Mouse (Mus musculus): ENCODE measurements at regions not wholly inside any gene's neighbourhood (a gene's known extent, or its start where the extent isn't known, plus 50 kb on each side); places are given as distances from the start of the nearest gene placed in this dataset.

DNA sequence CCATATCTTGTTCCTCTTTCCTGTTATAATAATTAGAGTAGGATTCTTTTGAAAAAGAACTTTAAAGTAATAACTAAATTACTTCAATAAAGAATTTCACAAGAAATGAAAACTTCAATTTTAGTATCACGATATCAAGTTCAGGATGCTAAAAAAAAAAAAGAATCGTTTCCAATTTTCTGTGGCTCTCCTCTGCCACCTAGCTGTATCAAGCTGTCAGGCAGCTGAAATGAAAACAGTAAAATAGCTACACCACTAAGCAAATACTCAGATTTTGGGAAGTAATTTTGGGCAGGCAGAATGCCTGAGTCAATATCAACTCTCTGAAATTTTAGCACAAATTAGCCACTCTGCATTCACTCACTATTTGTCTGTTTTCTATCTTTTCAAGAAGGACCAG is 694.5 kb upstream of the Arrdc3 start:
- H3K36me3 ChIP-seq (ENCODE audit: control insufficient read depth, insufficient read depth) = no peaks in the 10 kb centered on the region
- no peak overlapping the region for H3K27ac ChIP-seq (ENCODE audit: low read length)
- 74% methylated on average over 2 of the region's 2 CpGs for WGBS
- H3K9ac ChIP-seq (ENCODE audit: low read length) = no peak overlapping the region
- H3K9me3 ChIP-seq (replicated peaks; ENCODE audit: control insufficient read depth, low read length) = no peaks in the 10 kb centered on the region
- no peak for ATAC-seq (replicated peaks; ENCODE audit: extremely low read depth, insufficient read depth, low FRiP score)
- H3K4me3 ChIP-seq (ENCODE audit: low read length) = no peak overlapping the region
- H3K27me3 ChIP-seq (ENCODE audit: control insufficient read depth, insufficient read depth, low read length) = no peaks in the 10 kb centered on the region
- H3K4me2 ChIP-seq (ENCODE audit: low read depth, low read length) = no peak overlapping the region
- H3K4me1 ChIP-seq (ENCODE audit: control insufficient read depth, insufficient read depth, low read length) = no peaks in the 10 kb centered on the region

DNA sequence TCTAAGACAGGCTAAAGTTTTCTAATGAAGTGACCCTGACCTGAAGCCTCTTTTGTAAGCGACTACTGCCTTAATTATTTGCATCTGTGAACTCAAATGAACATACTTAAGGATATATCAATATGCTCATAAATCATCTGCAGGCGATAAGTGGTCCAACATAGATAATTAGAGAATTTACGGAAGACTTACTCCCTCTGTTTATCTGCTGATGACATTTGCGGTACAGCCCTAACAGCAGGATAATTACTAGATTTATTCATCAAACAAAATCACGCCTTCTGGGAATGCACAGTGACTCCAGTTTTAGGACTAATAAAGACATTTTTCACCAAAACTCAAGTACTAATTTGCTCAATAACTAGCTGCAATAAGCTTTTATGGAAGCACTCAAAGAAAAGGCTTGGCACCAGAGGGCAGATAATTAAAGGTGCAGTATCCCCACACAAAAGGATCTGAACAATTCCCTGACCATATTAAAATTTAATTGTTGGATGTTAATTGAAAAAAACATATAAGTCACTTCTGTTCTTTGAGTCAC is 688.0 kb upstream of the Arrdc3 start:
- H3K9me3 ChIP-seq (replicated peaks; ENCODE audit: control insufficient read depth, low read length) = no peaks in the 10 kb centered on the region
- no peaks in the 10 kb centered on the region for H3K27me3 ChIP-seq (ENCODE audit: control insufficient read depth, insufficient read depth, low read length)
- no peak overlapping the region for H3K4me2 ChIP-seq (ENCODE audit: low read depth, low read length)
- H3K9ac ChIP-seq (ENCODE audit: low read length) = no peak overlapping the region
- WGBS = 65% methylated on average over 5 of the region's 5 CpGs
- no peak for ATAC-seq (replicated peaks; ENCODE audit: extremely low read depth, insufficient read depth, low FRiP score)
- H3K36me3 ChIP-seq (ENCODE audit: control insufficient read depth, insufficient read depth) = no peaks in the 10 kb centered on the region
- no peaks in the 10 kb centered on the region for H3K4me1 ChIP-seq (ENCODE audit: control insufficient read depth, insufficient read depth, low read length)
- no peak overlapping the region for H3K27ac ChIP-seq (ENCODE audit: low read length)
- no peak overlapping the region for H3K4me3 ChIP-seq (ENCODE audit: low read length)

DNA sequence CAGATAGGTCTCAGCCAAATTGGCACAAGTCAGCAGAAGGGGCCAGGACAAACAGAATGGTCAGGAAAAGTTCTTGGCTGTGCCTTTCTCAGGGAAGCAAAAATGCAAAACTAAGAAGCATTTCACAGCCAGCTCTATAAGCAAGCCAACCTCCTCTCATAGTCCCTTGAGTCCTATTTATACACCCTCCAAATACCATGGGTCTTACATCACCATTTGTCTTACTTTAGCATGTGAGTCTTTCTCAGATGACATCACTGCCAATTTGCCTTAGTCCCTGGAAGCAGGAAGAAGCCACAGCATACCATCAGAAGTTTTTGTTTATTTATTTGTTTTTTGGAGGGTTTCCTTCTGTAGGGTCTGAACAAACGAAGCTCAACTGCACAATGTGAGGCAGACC is 659.1 kb upstream of the Arrdc3 start:
- no peak overlapping the region for H3K4me2 ChIP-seq (ENCODE audit: low read depth, low read length)
- H3K4me3 ChIP-seq (ENCODE audit: low read length) = no peak overlapping the region
- no peaks in the 10 kb centered on the region for H3K36me3 ChIP-seq (ENCODE audit: control insufficient read depth, insufficient read depth)
- ATAC-seq (replicated peaks; ENCODE audit: extremely low read depth, insufficient read depth, low FRiP score) = peak; percentile 60; the same call in 1 of the 2 replicates
- no peak overlapping the region for H3K9ac ChIP-seq (ENCODE audit: low read length)
- H3K27me3 ChIP-seq (ENCODE audit: control insufficient read depth, insufficient read depth, low read length) = no peaks in the 10 kb centered on the region
- H3K4me1 ChIP-seq (ENCODE audit: control insufficient read depth, insufficient read depth, low read length) = peaks cover 4% of the 10 kb centered on the region; the same call in 1 of the 2 replicates
- H3K27ac ChIP-seq (ENCODE audit: low read length) = no peak overlapping the region
- no peaks in the 10 kb centered on the region for H3K9me3 ChIP-seq (replicated peaks; ENCODE audit: control insufficient read depth, low read length)
- 75% methylated on average over 1 of the region's 1 CpGs for WGBS

DNA sequence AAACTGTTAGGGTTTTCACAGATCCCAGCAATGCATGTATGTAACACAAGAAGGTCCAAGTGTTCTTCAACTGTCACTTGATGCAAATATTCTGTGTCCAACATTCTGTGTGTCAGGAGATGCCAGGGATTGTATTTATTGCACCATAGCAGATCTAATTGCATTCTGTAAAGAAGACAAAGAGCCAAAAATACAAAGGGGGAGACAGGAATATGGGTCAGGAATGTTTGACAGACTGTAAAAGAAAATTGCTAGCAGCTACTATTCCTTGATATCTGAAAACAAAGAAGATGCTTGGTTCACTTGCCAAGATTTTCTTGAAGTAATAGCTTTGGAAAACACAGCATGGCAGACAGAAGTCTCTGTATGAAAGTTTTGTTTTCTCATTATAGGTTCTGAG is 651.8 kb upstream of the Arrdc3 start:
- no peak overlapping the region for H3K27ac ChIP-seq (ENCODE audit: low read length)
- no peak overlapping the region for H3K4me3 ChIP-seq (ENCODE audit: low read length)
- H3K9ac ChIP-seq (ENCODE audit: low read length) = no peak overlapping the region
- H3K36me3 ChIP-seq (ENCODE audit: control insufficient read depth, insufficient read depth) = no peaks in the 10 kb centered on the region
- ATAC-seq (replicated peaks; ENCODE audit: extremely low read depth, insufficient read depth, low FRiP score) = no peak
- no peaks in the 10 kb centered on the region for H3K27me3 ChIP-seq (ENCODE audit: control insufficient read depth, insufficient read depth, low read length)
- no peaks in the 10 kb centered on the region for H3K9me3 ChIP-seq (replicated peaks; ENCODE audit: control insufficient read depth, low read length)
- no peaks in the 10 kb centered on the region for H3K4me1 ChIP-seq (ENCODE audit: control insufficient read depth, insufficient read depth, low read length)
- no peak overlapping the region for H3K4me2 ChIP-seq (ENCODE audit: low read depth, low read length)

DNA sequence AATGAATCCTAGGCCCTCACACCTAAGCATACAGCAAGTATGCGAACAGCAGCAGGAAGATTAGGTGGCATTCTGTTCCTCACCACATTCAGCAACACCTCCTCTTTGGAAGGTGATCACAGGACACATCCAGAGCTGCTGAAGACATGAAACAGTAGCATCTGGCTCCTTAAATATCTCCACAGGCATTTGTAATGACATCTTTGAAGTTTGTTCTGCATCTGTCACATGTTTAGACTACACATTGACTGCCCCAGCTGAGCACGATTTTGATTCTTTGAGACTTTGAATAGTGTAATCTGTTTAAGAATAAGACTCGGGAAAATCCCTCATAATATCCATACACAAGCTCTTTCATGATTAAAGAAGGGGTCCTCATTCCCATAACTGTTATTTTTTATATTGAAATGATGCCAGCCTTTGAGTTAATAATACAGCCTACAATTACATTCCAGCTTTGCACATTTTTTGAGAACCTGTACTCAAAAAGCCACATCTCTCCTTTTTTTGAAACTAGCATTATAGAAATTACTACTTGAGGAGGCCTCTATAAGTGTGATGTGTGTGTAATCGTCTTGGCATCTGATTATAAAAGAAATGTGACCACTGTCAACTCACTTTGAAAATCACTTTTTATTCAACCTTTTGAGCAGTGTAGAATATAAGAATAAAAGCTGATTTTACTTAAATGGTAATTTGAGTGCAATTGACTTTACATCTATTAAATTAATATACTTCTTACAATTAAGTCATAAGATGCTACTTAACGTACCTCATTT is 647.7 kb upstream of the Arrdc3 start:
- no peak for ATAC-seq (replicated peaks; ENCODE audit: extremely low read depth, insufficient read depth, low FRiP score)
- H3K9ac ChIP-seq (ENCODE audit: low read length) = no peak overlapping the region
- 54% methylated on average over 5 of the region's 5 CpGs for WGBS
- H3K4me3 ChIP-seq (ENCODE audit: low read length) = no peak overlapping the region
- H3K4me2 ChIP-seq (ENCODE audit: low read depth, low read length) = no peak overlapping the region
- no peaks in the 10 kb centered on the region for H3K9me3 ChIP-seq (replicated peaks; ENCODE audit: control insufficient read depth, low read length)
- no peaks in the 10 kb centered on the region for H3K27me3 ChIP-seq (ENCODE audit: control insufficient read depth, insufficient read depth, low read length)
- H3K27ac ChIP-seq (ENCODE audit: low read length) = no peak overlapping the region
- no peaks in the 10 kb centered on the region for H3K36me3 ChIP-seq (ENCODE audit: control insufficient read depth, insufficient read depth)
- H3K4me1 ChIP-seq (ENCODE audit: control insufficient read depth, insufficient read depth, low read length) = no peaks in the 10 kb centered on the region

DNA sequence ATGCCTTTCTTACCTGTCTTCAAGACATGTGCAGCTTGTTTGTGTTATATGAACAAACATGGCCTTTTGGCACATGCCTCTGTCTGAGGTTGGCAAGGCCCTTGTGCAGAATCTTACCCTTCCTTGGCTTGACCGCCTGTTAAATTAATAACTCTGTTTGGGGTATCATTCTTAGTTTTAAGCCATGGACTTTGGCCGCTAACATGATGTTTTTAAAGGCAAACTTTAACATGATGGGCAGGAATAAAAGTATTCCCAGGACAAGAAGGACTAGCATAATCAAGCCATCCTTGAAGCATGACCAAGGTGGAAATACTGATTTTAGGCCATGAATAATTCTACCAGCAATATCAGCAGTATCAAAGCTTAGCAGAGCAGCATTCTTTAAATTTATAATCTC is 620.4 kb upstream of the Arrdc3 start:
- Histone ChIP-seq H3K27ac (ENCODE audit: low read length) (no peak overlapping the region), H3K9ac (ENCODE audit: low read length) (no peak overlapping the region), H3K9me3 (replicated peaks; ENCODE audit: control insufficient read depth, low read length) (no peaks in the 10 kb centered on the region; the same call in 1 of the 2 replicates), H3K4me3 (ENCODE audit: low read length) (no peak overlapping the region), H3K4me2 (ENCODE audit: low read depth, low read length) (no peak overlapping the region), H3K27me3 (ENCODE audit: control insufficient read depth, insufficient read depth, low read length) (no peaks in the 10 kb centered on the region), H3K36me3 (ENCODE audit: control insufficient read depth, insufficient read depth) (no peaks in the 10 kb centered on the region), H3K4me1 (ENCODE audit: control insufficient read depth, insufficient read depth, low read length) (no peaks in the 10 kb centered on the region)
- WGBS = 78% methylated on average over 2 of the region's 2 CpGs
- ATAC-seq (replicated peaks; ENCODE audit: extremely low read depth, insufficient read depth, low FRiP score) = no peak

DNA sequence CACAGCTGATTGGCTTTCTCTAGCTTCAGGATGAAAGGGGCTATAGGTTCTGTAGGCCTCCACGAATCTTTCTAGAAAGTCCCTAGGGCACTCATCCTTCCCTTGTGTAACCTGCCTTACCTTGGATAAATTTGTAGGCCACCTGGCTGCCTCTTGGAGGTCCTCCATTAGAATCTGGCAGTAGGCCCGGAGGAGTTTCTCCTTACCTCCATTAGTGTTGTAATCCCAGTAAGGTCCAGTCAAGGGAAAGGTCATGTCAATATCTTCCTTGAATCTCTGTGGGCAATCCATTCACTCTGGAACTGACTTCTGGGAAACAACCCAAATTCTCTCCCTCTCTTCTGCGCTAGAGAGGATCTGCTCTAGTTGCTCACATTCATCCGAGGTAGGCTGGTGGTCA is 616.1 kb upstream of the Arrdc3 start:
- Histone ChIP-seq H3K36me3 (ENCODE audit: control insufficient read depth, insufficient read depth) (no peaks in the 10 kb centered on the region), H3K9me3 (replicated peaks; ENCODE audit: control insufficient read depth, low read length) (no peaks in the 10 kb centered on the region; the same call in 1 of the 2 replicates), H3K9ac (ENCODE audit: low read length) (no peak overlapping the region), H3K4me1 (ENCODE audit: control insufficient read depth, insufficient read depth, low read length) (no peaks in the 10 kb centered on the region), H3K4me3 (ENCODE audit: low read length) (no peak overlapping the region), H3K27ac (ENCODE audit: low read length) (no peak overlapping the region), H3K27me3 (ENCODE audit: control insufficient read depth, insufficient read depth, low read length) (no peaks in the 10 kb centered on the region), H3K4me2 (ENCODE audit: low read depth, low read length) (no peak overlapping the region)
- ATAC-seq (replicated peaks; ENCODE audit: extremely low read depth, insufficient read depth, low FRiP score) = no peak
- 90% methylated on average over 4 of the region's 4 CpGs for WGBS

DNA sequence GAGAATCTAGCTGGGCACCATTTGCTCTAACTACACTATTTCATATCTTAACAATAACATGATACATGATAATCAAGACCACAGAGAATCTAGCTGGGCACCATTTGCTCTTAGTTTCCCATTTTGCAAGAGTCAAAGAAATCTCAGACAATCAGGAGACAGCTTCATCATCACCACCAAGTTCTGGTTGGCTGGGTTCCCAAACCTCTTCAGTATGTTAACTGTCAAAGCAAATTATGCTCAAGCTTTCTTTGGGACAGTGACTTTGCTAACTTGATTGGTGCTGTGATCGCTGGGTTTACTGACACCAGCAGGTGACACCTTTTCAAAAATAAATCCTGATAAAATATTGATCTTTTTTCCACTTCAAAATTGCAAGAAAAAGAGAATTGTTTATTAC is 609.2 kb upstream of the Arrdc3 start:
- 48% methylated on average over 1 of the region's 1 CpGs for WGBS
- no peak overlapping the region for H3K9ac ChIP-seq (ENCODE audit: low read length)

DNA sequence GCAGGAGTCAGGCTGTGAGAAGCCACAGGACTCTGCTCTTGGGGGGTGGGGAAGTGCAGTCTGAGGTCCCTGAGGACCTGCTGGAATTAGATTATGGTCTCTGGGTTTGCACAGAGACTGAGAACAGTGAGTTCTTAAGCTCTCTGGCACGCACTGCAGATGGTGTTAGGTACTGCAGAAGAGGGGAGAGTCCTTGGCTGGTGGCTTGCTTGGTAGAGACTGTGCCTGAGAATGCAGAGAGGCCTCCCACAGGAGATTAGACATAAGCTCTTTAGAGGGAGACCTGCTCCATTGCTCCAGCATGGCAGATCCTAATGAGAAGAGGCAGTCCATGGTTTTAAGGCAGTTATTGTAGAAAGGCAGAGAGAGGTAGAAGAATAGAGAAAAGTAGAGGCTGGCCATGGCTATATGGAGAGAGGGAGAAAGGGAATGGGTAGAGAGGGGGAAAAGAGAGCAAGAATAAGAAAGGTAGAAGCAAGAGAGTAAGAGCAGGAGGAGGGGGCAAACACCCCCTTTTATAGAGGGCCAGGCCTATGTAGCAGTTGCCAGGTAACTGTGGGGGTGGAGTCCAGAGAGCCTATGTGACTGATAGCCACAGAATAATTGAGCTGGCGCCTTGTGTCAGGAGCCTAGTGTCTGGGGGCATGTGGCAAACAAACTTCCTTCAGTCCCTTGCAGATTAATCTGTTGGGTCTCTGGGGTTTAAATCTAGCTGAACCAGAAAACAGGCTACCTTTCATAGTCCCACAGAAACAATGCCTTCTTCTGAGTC is 591.3 kb upstream of the Arrdc3 start:
- H3K27ac ChIP-seq (ENCODE audit: low read length) = no peak overlapping the region
- H3K9me3 ChIP-seq (replicated peaks; ENCODE audit: control insufficient read depth, low read length) = no peaks in the 10 kb centered on the region
- H3K36me3 ChIP-seq (ENCODE audit: control insufficient read depth, insufficient read depth) = no peaks in the 10 kb centered on the region
- no peaks in the 10 kb centered on the region for H3K4me1 ChIP-seq (ENCODE audit: control insufficient read depth, insufficient read depth, low read length)
- H3K4me2 ChIP-seq (ENCODE audit: low read depth, low read length) = no peak overlapping the region
- H3K27me3 ChIP-seq (ENCODE audit: control insufficient read depth, insufficient read depth, low read length) = no peaks in the 10 kb centered on the region
- no peak for ATAC-seq (replicated peaks; ENCODE audit: extremely low read depth, insufficient read depth, low FRiP score)
- WGBS = 57% methylated on average over 2 of the region's 2 CpGs
- H3K4me3 ChIP-seq (ENCODE audit: low read length) = no peak overlapping the region
- no peak overlapping the region for H3K9ac ChIP-seq (ENCODE audit: low read length)

More for the DNA sequence above, 609.2 kb upstream of the Arrdc3 start:
- H3K4me1 ChIP-seq (ENCODE audit: control insufficient read depth, insufficient read depth, low read length) = no peaks in the 10 kb centered on the region
- H3K4me3 ChIP-seq (ENCODE audit: low read length) = no peak overlapping the region
- H3K4me2 ChIP-seq (ENCODE audit: low read depth, low read length) = no peak overlapping the region
- no peaks in the 10 kb centered on the region for H3K27me3 ChIP-seq (ENCODE audit: control insufficient read depth, insufficient read depth, low read length)
- no peaks in the 10 kb centered on the region for H3K9me3 ChIP-seq (replicated peaks; ENCODE audit: control insufficient read depth, low read length)
- ATAC-seq (replicated peaks; ENCODE audit: extremely low read depth, insufficient read depth, low FRiP score) = no peak
- H3K36me3 ChIP-seq (ENCODE audit: control insufficient read depth, insufficient read depth) = no peaks in the 10 kb centered on the region
- no peak overlapping the region for H3K27ac ChIP-seq (ENCODE audit: low read length)

Data from heart, embryonic 16.5 days (tissue).